In the genomic region with DNA sequence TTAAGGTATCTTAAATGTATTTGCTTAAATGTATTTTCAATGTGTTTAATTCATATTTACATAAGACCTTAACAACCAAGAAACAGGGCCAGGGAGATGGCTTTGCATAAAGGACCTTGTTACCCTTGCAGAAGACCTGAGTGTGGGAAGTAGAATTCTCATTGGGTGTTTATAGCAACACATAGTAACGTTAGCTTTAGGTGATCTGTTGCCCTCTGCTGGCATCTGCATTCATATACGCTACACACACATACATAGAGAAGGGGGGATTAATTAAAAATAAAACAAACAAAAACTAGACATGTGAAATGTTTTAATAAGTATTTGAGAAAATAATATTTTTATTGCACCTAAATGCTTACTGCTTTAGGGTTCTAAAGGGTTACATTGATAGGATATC, we compare ENCODE assay signal across 9 mouse cellular contexts.
DNase-seq lines count a peak whose midpoint lies in the region; ATAC-seq and TF ChIP-seq lines count a peak whose summit lies in the region.
"Had no signal": no experiment of that assay in that cellular context is flagged by ENCODE, and none has a peak within 500 bp of the region (broad histone marks: within the 10 kb centered on the region; RNA-seq: fewer than 3 reads in every experiment).

No protein-coding gene starts in this region.

- H3K4me2 ChIP-seq in forebrain, embryonic 11.5 days (ENCODE audit: low read depth, low read length, severe bottlenecking) = no peak overlapping the region
- H3K4me2 ChIP-seq in midbrain, embryonic 11.5 days = no peak overlapping the region
- no peak overlapping the region for H3K4me2 ChIP-seq in forebrain, embryonic 15.5 days (replicated peaks)
- H3K4me2 ChIP-seq in stomach, postnatal 0 days (replicated peaks; ENCODE audit: low read depth) = no peak overlapping the region

- H3K27ac ChIP-seq in forebrain, embryonic 11.5 days (ENCODE audit: low read depth, low read length) = no peak overlapping the region
- no peak overlapping the region for H3K27ac ChIP-seq in forebrain, embryonic 10.5 days
- no peak overlapping the region for H3K27ac ChIP-seq in midbrain, embryonic 11.5 days (ENCODE audit: low read depth, low read length)
- no peak overlapping the region for H3K27ac ChIP-seq in midbrain, embryonic 10.5 days (replicated peaks)
- no peak overlapping the region for H3K27ac ChIP-seq in forebrain, embryonic 15.5 days (replicated peaks)
- no peak overlapping the region for H3K27ac ChIP-seq in stomach, postnatal 0 days (replicated peaks)
- no peak overlapping the region for H3K27ac ChIP-seq in heart, embryonic 10.5 days
- H3K27ac ChIP-seq: liver, embryonic 14.5 days had no signal

- no peaks in the 10 kb centered on the region for H3K9me3 ChIP-seq in forebrain, embryonic 11.5 days (ENCODE audit: control insufficient read depth, low read length)
- no peaks in the 10 kb centered on the region for H3K9me3 ChIP-seq in forebrain, embryonic 10.5 days
- no peaks in the 10 kb centered on the region for H3K9me3 ChIP-seq in midbrain, embryonic 11.5 days (ENCODE audit: control insufficient read depth, low read length)
- no peaks in the 10 kb centered on the region for H3K9me3 ChIP-seq in midbrain, embryonic 10.5 days (replicated peaks)
- H3K9me3 ChIP-seq in forebrain, embryonic 15.5 days = no peaks in the 10 kb centered on the region
- H3K9me3 ChIP-seq in stomach, postnatal 0 days (ENCODE audit: control insufficient read depth, low read length) = no peaks in the 10 kb centered on the region
- H3K9me3 ChIP-seq in heart, embryonic 10.5 days = no peaks in the 10 kb centered on the region

- H3K4me3 ChIP-seq in forebrain, embryonic 11.5 days (ENCODE audit: low read depth, low read length) = no peak overlapping the region
- H3K4me3 ChIP-seq in forebrain, embryonic 10.5 days = no peak overlapping the region
- no peak overlapping the region for H3K4me3 ChIP-seq in midbrain, embryonic 11.5 days (ENCODE audit: low read depth, low read length)
- no peak overlapping the region for H3K4me3 ChIP-seq in midbrain, embryonic 10.5 days
- H3K4me3 ChIP-seq in forebrain, embryonic 15.5 days = no peak overlapping the region
- no peak overlapping the region for H3K4me3 ChIP-seq in stomach, postnatal 0 days (ENCODE audit: low read depth, low read length)
- no peak overlapping the region for H3K4me3 ChIP-seq in heart, embryonic 10.5 days

- no peaks in the 10 kb centered on the region for H3K27me3 ChIP-seq in forebrain, embryonic 11.5 days (ENCODE audit: control insufficient read depth, insufficient read depth, low read length)
- H3K27me3 ChIP-seq in forebrain, embryonic 10.5 days (ENCODE audit: poor library complexity, severe bottlenecking) = no peaks in the 10 kb centered on the region
- no peaks in the 10 kb centered on the region for H3K27me3 ChIP-seq in midbrain, embryonic 11.5 days (ENCODE audit: control insufficient read depth, insufficient read depth, low read length)
- no peaks in the 10 kb centered on the region for H3K27me3 ChIP-seq in midbrain, embryonic 10.5 days (ENCODE audit: low read depth, poor library complexity, severe bottlenecking)
- H3K27me3 ChIP-seq in forebrain, embryonic 15.5 days = no peaks in the 10 kb centered on the region
- no peaks in the 10 kb centered on the region for H3K27me3 ChIP-seq in stomach, postnatal 0 days (ENCODE audit: control insufficient read depth, insufficient read depth, low read length)
- no peaks in the 10 kb centered on the region for H3K27me3 ChIP-seq in heart, embryonic 10.5 days (ENCODE audit: insufficient read depth, poor library complexity, severe bottlenecking)

- peak; percentile 82 for ATAC-seq in forebrain, embryonic 11.5 days (replicated peaks; ENCODE audit: low FRiP score)
- peak; percentile 82 for ATAC-seq in midbrain, embryonic 11.5 days (ENCODE audit: low FRiP score)
- 0 out of 2 replicates have a peak, but pooled peaks have one; percentile 35 for ATAC-seq in forebrain, embryonic 15.5 days (replicated peaks)
- no peak for ATAC-seq in stomach, postnatal 0 days (ENCODE audit: low FRiP score, low TSS enrichment)

- WGBS in forebrain, embryonic 11.5 days = 42% methylated on average over 2 of the region's 2 CpGs
- WGBS in forebrain, embryonic 10.5 days = 40% methylated on average over 2 of the region's 2 CpGs
- WGBS in midbrain, embryonic 11.5 days = 44% methylated on average over 2 of the region's 2 CpGs
- WGBS in midbrain, embryonic 10.5 days = 46% methylated on average over 2 of the region's 2 CpGs
- 37% methylated on average over 2 of the region's 2 CpGs for WGBS in forebrain, embryonic 15.5 days
- 42% methylated on average over 2 of the region's 2 CpGs for WGBS in stomach, postnatal 0 days
- 46% methylated on average over 2 of the region's 2 CpGs for WGBS in heart, embryonic 10.5 days

- H3K4me1 ChIP-seq in forebrain, embryonic 11.5 days (replicated peaks; ENCODE audit: control insufficient read depth, insufficient read depth, low read length) = no peaks in the 10 kb centered on the region
- H3K4me1 ChIP-seq in forebrain, embryonic 10.5 days = no peaks in the 10 kb centered on the region
- H3K4me1 ChIP-seq in midbrain, embryonic 11.5 days (ENCODE audit: control insufficient read depth, insufficient read depth, low read length) = no peaks in the 10 kb centered on the region
- no peaks in the 10 kb centered on the region for H3K4me1 ChIP-seq in midbrain, embryonic 10.5 days
- no peaks in the 10 kb centered on the region for H3K4me1 ChIP-seq in forebrain, embryonic 15.5 days
- no peaks in the 10 kb centered on the region for H3K4me1 ChIP-seq in stomach, postnatal 0 days (replicated peaks; ENCODE audit: control insufficient read depth, insufficient read depth)
- H3K4me1 ChIP-seq in heart, embryonic 10.5 days = no peaks in the 10 kb centered on the region

- no peak overlapping the region for H3K9ac ChIP-seq in forebrain, embryonic 11.5 days (ENCODE audit: low read length)
- H3K9ac ChIP-seq in midbrain, embryonic 11.5 days (ENCODE audit: low read length) = no peak overlapping the region
- H3K9ac ChIP-seq in forebrain, embryonic 15.5 days (replicated peaks) = no peak overlapping the region
- no peak overlapping the region for H3K9ac ChIP-seq in stomach, postnatal 0 days (ENCODE audit: low read length)
- H3K9ac ChIP-seq: liver, embryonic 14.5 days had no signal

- H3K36me3 ChIP-seq in forebrain, embryonic 11.5 days (ENCODE audit: control insufficient read depth, insufficient read depth, low read length) = no peaks in the 10 kb centered on the region
- H3K36me3 ChIP-seq in forebrain, embryonic 10.5 days (replicated peaks) = no peaks in the 10 kb centered on the region
- H3K36me3 ChIP-seq in midbrain, embryonic 11.5 days (ENCODE audit: control insufficient read depth, insufficient read depth, low read length) = no peaks in the 10 kb centered on the region
- no peaks in the 10 kb centered on the region for H3K36me3 ChIP-seq in midbrain, embryonic 10.5 days
- no peaks in the 10 kb centered on the region; the same call in 1 of the 2 replicates for H3K36me3 ChIP-seq in forebrain, embryonic 15.5 days
- no peaks in the 10 kb centered on the region for H3K36me3 ChIP-seq in stomach, postnatal 0 days (ENCODE audit: control insufficient read depth, insufficient read depth, low read length)
- H3K36me3 ChIP-seq in heart, embryonic 10.5 days = no peaks in the 10 kb centered on the region

- no peak for TF ChIP-seq EP300 in stomach, postnatal 0 days (optimal IDR thresholded peaks at IDR 0.05)

- DNase-seq in forebrain, embryonic 11.5 days (ENCODE audit: low spot score) = no peak
- DNase-seq in forebrain, embryonic 10.5 days (ENCODE audit: extremely low spot score, low spot score) = no peak
- DNase-seq in midbrain, embryonic 11.5 days (ENCODE audit: low spot score, missing footprints) = no peak
- DNase-seq in midbrain, embryonic 10.5 days (ENCODE audit: low spot score) = no peak
- DNase-seq in stomach, postnatal 0 days (ENCODE audit: low spot score) = no peak
- no peak for DNase-seq in urinary bladder, postnatal 14 days (ENCODE audit: low spot score)
- DNase-seq in heart, embryonic 10.5 days (ENCODE audit: low spot score) = no peak

- TF ChIP-seq CTCF in stomach, postnatal 0 days (IDR thresholded peaks at IDR 0.05; ENCODE audit: low read depth) = peak; percentile 58
